Mouse (Mus musculus): ENCODE measurements around the gene Phf19.

- TF ChIP-seq ZKSCAN1 (IDR thresholded peaks at IDR 0.05; ENCODE audit: low read depth, low read length) = no peak
- no peak for TF ChIP-seq CTCF (IDR thresholded peaks at IDR 0.05 in 2 of 3, conservative IDR thresholded peaks at IDR 0.05 in 1 of 3; ENCODE audit: control insufficient read depth in 1 of 3, insufficient read depth in 1 of 3, low read depth in 2 of 3, low read length in 3 of 3, poor library complexity in 1 of 3, severe bottlenecking in 1 of 3)
- no peak for TF ChIP-seq TCF12 (IDR thresholded peaks at IDR 0.05; ENCODE audit: low read depth, low read length)
- TF ChIP-seq EP300 (IDR thresholded peaks at IDR 0.05; ENCODE audit: low read depth in 1 of 2, low read length in 2 of 2) = no peak
- TF ChIP-seq ELF1 (IDR thresholded peaks at IDR 0.05; ENCODE audit: low read depth, low read length) = no peak
- TF ChIP-seq MEF2A (IDR thresholded peaks at IDR 0.05; ENCODE audit: extremely low read depth, insufficient replicate concordance, low read depth, low read length, poor library complexity, severe bottlenecking) = no peak
- no peak for TF ChIP-seq POLR2A (IDR thresholded peaks at IDR 0.05; ENCODE audit: control insufficient read depth in 1 of 2, insufficient read depth in 1 of 2, low read depth in 1 of 2, low read length in 2 of 2, poor library complexity in 1 of 2)
- no peak for TF ChIP-seq POLR2AphosphoS5 (IDR thresholded peaks at IDR 0.05; ENCODE audit: borderline replicate concordance, low read depth, low read length)
- TF ChIP-seq HCFC1 (IDR thresholded peaks at IDR 0.05; ENCODE audit: low read depth, low read length) = no peak
Measured at GRCm38 (mm10) chr2:34874271-34874670, 39.6 kb downstream of the Phf19 start, which contains the start of gene Cutal.

All from MEL (cell line).